Mouse (Mus musculus) MEL (cell line): ENCODE data around the gene Nasp. TPM values are rescaled to one million over a fixed set of nuclear protein-coding genes. Genes with fewer than 3 reads are reported as not detected.

ENCODE experiments used
- DNase-seq: peaks from one replicate; pipeline ENCODE4 v3.0.0; 2011; ENCODE audit warnings: low read depth, low spot score
- H3K27ac ChIP-seq: 2 replicates; pipeline ENCODE4 v1.5.1; 2012; ENCODE audit warnings: low read depth, mild to moderate bottlenecking, control low read depth, low read length, moderate library complexity; ENCODE audit not compliant: control insufficient read depth
- H3K27me3 ChIP-seq, 2 experiments: fragments of 150-350 bp in 1 of 2; sonication (generic) in 1 of 2; 2 replicates each; pipeline ENCODE4 v1.6.1; 2012; ENCODE audit warnings: low read length in 2 of 2, mild to moderate bottlenecking in 2 of 2, improper control_type of control experiment in 1 of 2, moderate library complexity in 1 of 2; ENCODE audit not compliant: insufficient read depth in 2 of 2, control insufficient read depth in 1 of 2
- H3K36me3 ChIP-seq, 2 experiments: 2 replicates each; pipeline ENCODE4 v1.6.1; 2012 to 2014; ENCODE audit warnings: low read length in 2 of 2, improper control_type of control experiment in 1 of 2, inconsistent platforms in 1 of 2, mild to moderate bottlenecking in 1 of 2; ENCODE audit not compliant: insufficient read depth in 2 of 2, control insufficient read depth in 1 of 2
- H3K4me1 ChIP-seq, 2 experiments: fragments of 150-350 bp in 1 of 2; sonication (generic) in 1 of 2; 2 replicates each; pipeline ENCODE4 v1.6.1; 2012; ENCODE audit warnings: low read length in 2 of 2, improper control_type of control experiment in 1 of 2, mild to moderate bottlenecking in 1 of 2; ENCODE audit not compliant: insufficient read depth in 2 of 2, control insufficient read depth in 1 of 2
- H3K4me3 ChIP-seq, 2 experiments: fragments of 150-350 bp in 1 of 2; sonication (generic) in 1 of 2; 2 replicates each; pipeline ENCODE4 v1.5.1; 2012; ENCODE audit warnings: low read depth in 2 of 2, low read length in 2 of 2, mild to moderate bottlenecking in 2 of 2, moderate library complexity in 2 of 2, control low read depth in 1 of 2, improper control_type of control experiment in 1 of 2; ENCODE audit not compliant: control insufficient read depth in 1 of 2, insufficient read depth in 1 of 2
- H3K79me2 ChIP-seq: 2 replicates; pipeline ENCODE4 v1.6.1; 2012; ENCODE audit warnings: mild to moderate bottlenecking, low read length, moderate library complexity; ENCODE audit not compliant: control insufficient read depth, poor library complexity, insufficient read depth
- H3K9ac ChIP-seq: 2 replicates; pipeline ENCODE4 v1.6.1; 2012; ENCODE audit warnings: low read depth, mild to moderate bottlenecking, control low read depth, low read length, moderate library complexity; ENCODE audit not compliant: control insufficient read depth, poor library complexity, severe bottlenecking
- H3K9me3 ChIP-seq: fragments of 150-350 bp; sonication (generic); replicated peaks from 2 replicates; pipeline ENCODE4 v1.6.1; 2012; ENCODE audit warnings: mild to moderate bottlenecking, low read length, improper control_type of control experiment, moderate library complexity; ENCODE audit not compliant: insufficient read depth
- BHLHE40 ChIP-seq: IDR thresholded peaks from 2 replicates; pipeline ENCODE4 v1.6.1; 2012; ENCODE audit warnings: low read depth, mild to moderate bottlenecking, inconsistent platforms, low read length, improper control_type of control experiment, borderline replicate concordance
- CHD1 ChIP-seq: IDR thresholded peaks from 2 replicates; pipeline ENCODE4 v1.6.1; 2012; ENCODE audit warnings: low read depth, mild to moderate bottlenecking, inconsistent platforms, low read length, improper control_type of control experiment
- CHD2 ChIP-seq: IDR thresholded peaks from 2 replicates; pipeline ENCODE4 v1.6.1; 2011; ENCODE audit warnings: low read length, improper control_type of control experiment
- ELF1 ChIP-seq: IDR thresholded peaks from 2 replicates; pipeline ENCODE4 v1.6.1; 2014; ENCODE audit warnings: low read depth, mild to moderate bottlenecking, inconsistent platforms, low read length, improper control_type of control experiment, moderate library complexity
- GATA1 ChIP-seq: IDR thresholded peaks from 2 replicates; pipeline ENCODE4 v1.6.1; 2011; ENCODE audit warnings: low read depth, low read length, improper control_type of control experiment
- HCFC1 ChIP-seq: IDR thresholded peaks from 2 replicates; pipeline ENCODE4 v1.6.1; 2012; ENCODE audit warnings: low read depth, mild to moderate bottlenecking, inconsistent platforms, low read length, improper control_type of control experiment, moderate library complexity
- KAT2A ChIP-seq: conservative IDR thresholded peaks from 2 replicates; pipeline ENCODE4 v1.6.1; 2012; ENCODE audit warnings: low read depth, low read length, improper control_type of control experiment, inconsistent platforms
- MXI1 ChIP-seq: IDR thresholded peaks from 2 replicates; pipeline ENCODE4 v1.6.1; 2011; ENCODE audit warnings: mild to moderate bottlenecking, low read depth, low read length, improper control_type of control experiment
- NELFE ChIP-seq: IDR thresholded peaks from 2 replicates; pipeline ENCODE4 v1.6.1; 2011; ENCODE audit warnings: low read depth, low read length, improper control_type of control experiment
- NRF1 ChIP-seq: IDR thresholded peaks from 2 replicates; pipeline ENCODE4 v1.6.1; 2014; ENCODE audit warnings: low read depth, mild to moderate bottlenecking, inconsistent platforms, low read length, improper control_type of control experiment, moderate library complexity; ENCODE audit not compliant: poor library complexity, insufficient read depth, severe bottlenecking
- POLR2A ChIP-seq, 2 experiments: IDR thresholded peaks; 2 replicates each; pipeline ENCODE4 v1.6.1; 2011 to 2012; ENCODE audit warnings: low read length in 2 of 2, mild to moderate bottlenecking in 2 of 2, control low read depth in 1 of 2, improper control_type of control experiment in 1 of 2, low read depth in 1 of 2, moderate library complexity in 1 of 2; ENCODE audit not compliant: control insufficient read depth in 1 of 2, insufficient read depth in 1 of 2, poor library complexity in 1 of 2
- POLR2AphosphoS2 ChIP-seq: IDR thresholded peaks from 2 replicates; pipeline ENCODE4 v1.6.1; 2011; ENCODE audit warnings: low read length, improper control_type of control experiment
- POLR2AphosphoS5 ChIP-seq: IDR thresholded peaks from 2 replicates; pipeline ENCODE4 v1.6.1; 2012; ENCODE audit warnings: low read depth, borderline replicate concordance, mild to moderate bottlenecking, inconsistent platforms, low read length, moderate library complexity, mixed read lengths
- RCOR1 ChIP-seq: IDR thresholded peaks from 2 replicates; pipeline ENCODE4 v1.6.1; 2012; ENCODE audit warnings: low read depth, mild to moderate bottlenecking, inconsistent platforms, low read length, improper control_type of control experiment
- SIN3A ChIP-seq: IDR thresholded peaks from 2 replicates; pipeline ENCODE4 v1.6.1; 2012; ENCODE audit warnings: low read length, improper control_type of control experiment, inconsistent platforms
- TAL1 ChIP-seq: IDR thresholded peaks from 2 replicates; pipeline ENCODE4 v1.6.1; 2012; ENCODE audit warnings: mild to moderate bottlenecking, inconsistent platforms, low read length, moderate library complexity, mixed read lengths
- TBP ChIP-seq: IDR thresholded peaks from 2 replicates; pipeline ENCODE4 v1.8.0; 2011; ENCODE audit warnings: low read depth, low read length, improper control_type of control experiment
- TCF12 ChIP-seq: IDR thresholded peaks from 2 replicates; pipeline ENCODE4 v1.6.1; 2014; ENCODE audit warnings: low read depth, mild to moderate bottlenecking, inconsistent platforms, low read length, improper control_type of control experiment, moderate library complexity
- USF1 ChIP-seq: IDR thresholded peaks from 2 replicates; pipeline ENCODE4 v1.6.1; 2014; ENCODE audit warnings: low read depth, mild to moderate bottlenecking, inconsistent platforms, low read length, improper control_type of control experiment, moderate library complexity
- ZC3H11A ChIP-seq: IDR thresholded peaks from 2 replicates; pipeline ENCODE4 v1.6.1; 2012; ENCODE audit warnings: low read depth, mild to moderate bottlenecking, inconsistent platforms, low read length, improper control_type of control experiment
- ZMIZ1 ChIP-seq: IDR thresholded peaks from 2 replicates; pipeline ENCODE4 v1.6.1; 2012; ENCODE audit warnings: low read depth, mild to moderate bottlenecking, inconsistent platforms, low read length, improper control_type of control experiment, moderate library complexity
- polyA plus RNA-seq, 2 experiments: library from polyadenylated mRNA; stranded (reverse) in 1 of 2; unstranded in 1 of 2; fragments of >175 nt in 1 of 2; fragments of >200 nt in 1 of 2; gene quantifications; 2 replicates each; pipeline versions ENCODE4 v1.2.1 to v1.2.4; 2012; ENCODE audit warnings: low replicate concordance in 2 of 2, low read depth in 1 of 2; ENCODE audit not compliant: insufficient read length in 2 of 2, insufficient read depth in 1 of 2, missing spikeins in 1 of 2
- total RNA-seq: library from RNA; depleted of rRNA; stranded (reverse); fragments of 300-350 nt; gene quantifications from 2 replicates; pipeline ENCODE4 v1.2.3, GENCODE M21; 2012

The Nasp gene
- total and polyA plus RNA-seq, 3 experiments = 133 to 174 TPM; not detected in 1

GRCm38 (mm10) chr4:116635197-116635596, 7.5 kb upstream of the Nasp start:
- peaks cover 0 to 12% of the 10 kb centered on the region in 2 experiments; a peak in 2 of 4 replicates for H3K36me3 ChIP-seq
- TF ChIP-seq TAL1 (no peak), ZMIZ1 (no peak), CHD2 (no peak)
- TF ChIP-seq, all 39 proteins: peak for 0
- H3K27me3 ChIP-seq = no peaks in the 10 kb centered on the region
- H3K4me1 ChIP-seq = no peaks in the 10 kb centered on the region
- no peaks in the 10 kb centered on the region for H3K9me3 ChIP-seq
- DNase-seq = no peak
- no peaks in the 10 kb centered on the region for H3K79me2 ChIP-seq
- H3K27ac ChIP-seq = no peak overlapping the region
- H3K4me3 ChIP-seq = no peak overlapping the region
- H3K9ac ChIP-seq = no peak overlapping the region

- no peak for TF ChIP-seq GATA1
- no peak for TF ChIP-seq BHLHE40
- TF ChIP-seq MXI1 = peak; percentile 41; the same call in 1 of the 2 replicates
- TF ChIP-seq ELF1 = peak; percentile 86
- TF ChIP-seq KAT2A = no peak
- TF ChIP-seq NRF1 = no peak
- TF ChIP-seq POLR2A (IDR thresholded peaks at IDR 0.05; ENCODE audit: control insufficient read depth in 1 of 2, insufficient read depth in 1 of 2, low read depth in 1 of 2, low read length in 2 of 2, poor library complexity in 1 of 2) = peak; percentile 99
- no peak for TF ChIP-seq ZC3H11A
- TF ChIP-seq TCF12 = no peak; the same call in none of the 2 replicates
- peak; percentile 99 for TF ChIP-seq TBP
- peak; percentile 87 for TF ChIP-seq SIN3A
- peak; percentile 95 for TF ChIP-seq POLR2AphosphoS2
- peak; percentile 100 for TF ChIP-seq NELFE
- peak; percentile 83 for TF ChIP-seq HCFC1
- peak; percentile 95; the same call in 1 of the 2 replicates for TF ChIP-seq POLR2AphosphoS5
- TF ChIP-seq USF1 = no peak
- TF ChIP-seq CHD1 = no peak
- peak; percentile 98 for TF ChIP-seq ZMIZ1
- TF ChIP-seq RCOR1 = no peak
- no peak for TF ChIP-seq CHD2
- peak; percentile 94 for DNase-seq
Observed at GRCm38 (mm10) chr4:116627359-116627716, 403 bp downstream of the Nasp start.

More at GRCm38 (mm10) chr4:116627359-116627716, 403 bp downstream of the Nasp start:
- Histone ChIP-seq H3K79me2 (peaks cover 34% of the 10 kb centered on the region), H3K9ac (peak overlapping the region; percentile 95), H3K27me3 (no peaks in the 10 kb centered on the region), H3K4me1 (peaks cover 2 to 4% of the 10 kb centered on the region in 2 experiments; a peak in 1 of 4 replicates), H3K4me3 (peak overlapping the region; percentile 77 to 98), H3K36me3 (peaks cover 7 to 16% of the 10 kb centered on the region in 2 experiments), H3K27ac (peak overlapping the region; percentile 84), H3K9me3 (no peaks in the 10 kb centered on the region)
